Mouse (Mus musculus): ENCODE results near the gene Samd4. TPM values are rescaled to one million over a fixed set of nuclear protein-coding genes. Genes with fewer than 3 reads are reported as not detected.

The Samd4 gene
- total and polyA plus RNA-seq, 3 experiments = 0.22 TPM; not detected in 2

DNA sequence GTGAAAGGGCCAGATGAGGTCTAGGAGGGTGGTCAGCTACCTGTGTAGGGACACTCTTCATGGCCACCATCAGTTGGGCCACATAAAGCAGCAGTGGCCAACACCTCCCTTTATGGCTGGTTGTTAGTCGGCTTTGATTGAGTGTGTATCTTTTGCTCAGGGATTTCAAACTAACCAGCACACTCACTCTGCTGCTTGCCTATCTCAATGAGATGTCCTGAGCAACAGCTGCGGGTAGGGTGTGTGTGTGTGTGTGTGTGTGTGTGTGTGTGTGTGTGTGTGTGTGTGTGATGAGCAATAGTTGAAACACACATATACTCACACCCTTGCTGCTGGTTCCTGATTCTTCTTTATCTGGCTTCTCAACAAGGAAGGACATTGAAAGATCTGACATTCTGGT, 69.6 kb downstream of the Samd4 start:
- Histone ChIP-seq H3K4me3 (ENCODE audit: low read depth, low read length) (no peak overlapping the region), H3K36me3 (replicated peaks) (no peaks in the 10 kb centered on the region), H3K27me3 (ENCODE audit: insufficient read depth, low read length) (0 out of 2 replicates have a peak, but pooled peaks cover 5% of the 10 kb centered on the region), H3K9me3 (replicated peaks) (no peaks in the 10 kb centered on the region), H3K4me1 (ENCODE audit: insufficient read depth, low read depth, low read length) (no peaks in the 10 kb centered on the region)
- ATAC-seq (ENCODE audit: extremely low read depth, insufficient number of reproducible peaks, low FRiP score, poor library complexity, severe bottlenecking) (no peak), DNase-seq (ENCODE audit: low spot score) (no peak)
- TF ChIP-seq GATA2 (IDR thresholded peaks at IDR 0.05; ENCODE audit: borderline replicate concordance, low read depth, low read length) = no peak
- TF ChIP-seq TAL1 (conservative IDR thresholded peaks at IDR 0.05; ENCODE audit: low read depth, low read length) = no peak
- no peak for TF ChIP-seq GATA1 (IDR thresholded peaks at IDR 0.05; ENCODE audit: borderline replicate concordance, low read length)
- TF ChIP-seq POLR2AphosphoS5 (IDR thresholded peaks at IDR 0.05; ENCODE audit: insufficient replicate concordance, low read depth, low read length) = no peak
- TF ChIP-seq CTCF (IDR thresholded peaks at IDR 0.05; ENCODE audit: low read depth, low read length) = no peak

DNA sequence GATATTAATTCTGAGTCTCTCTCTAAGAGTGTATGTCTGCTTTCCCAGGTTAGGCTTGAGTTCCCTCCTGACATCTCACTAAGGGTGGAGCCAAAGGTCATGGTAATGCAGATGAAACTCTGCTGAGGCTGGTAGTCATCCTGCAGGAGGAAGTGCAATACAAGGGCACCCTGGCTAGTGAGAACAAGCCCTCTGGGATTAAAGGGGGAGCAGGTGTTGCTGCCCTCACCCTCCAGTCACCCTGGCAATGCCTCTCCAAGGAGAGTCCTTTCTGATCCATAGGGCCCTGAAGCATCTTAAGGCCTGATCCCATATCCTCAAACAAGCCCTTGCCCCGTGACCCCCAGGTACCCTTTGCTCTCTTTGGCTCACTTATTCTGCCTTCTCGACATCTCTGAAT, 72.5 kb downstream of the Samd4 start:
- no peaks in the 10 kb centered on the region for H3K36me3 ChIP-seq (replicated peaks)
- H3K9me3 ChIP-seq (replicated peaks) = no peaks in the 10 kb centered on the region
- TF ChIP-seq GATA1 (IDR thresholded peaks at IDR 0.05; ENCODE audit: borderline replicate concordance, low read length) = no peak
- TF ChIP-seq TAL1 (conservative IDR thresholded peaks at IDR 0.05; ENCODE audit: low read depth, low read length) = no peak
- no peak for TF ChIP-seq CTCF (IDR thresholded peaks at IDR 0.05; ENCODE audit: low read depth, low read length)
- TF ChIP-seq POLR2AphosphoS5 (IDR thresholded peaks at IDR 0.05; ENCODE audit: insufficient replicate concordance, low read depth, low read length) = no peak
- no peak for TF ChIP-seq GATA2 (IDR thresholded peaks at IDR 0.05; ENCODE audit: borderline replicate concordance, low read depth, low read length)
- H3K4me1 ChIP-seq (ENCODE audit: insufficient read depth, low read depth, low read length) = no peaks in the 10 kb centered on the region
- no peak for DNase-seq (ENCODE audit: low spot score)
- no peaks in the 10 kb centered on the region for H3K27me3 ChIP-seq (ENCODE audit: insufficient read depth, low read length)
- no peak for ATAC-seq (ENCODE audit: extremely low read depth, insufficient number of reproducible peaks, low FRiP score, poor library complexity, severe bottlenecking)
- H3K4me3 ChIP-seq (ENCODE audit: low read depth, low read length) = no peak overlapping the region

DNA sequence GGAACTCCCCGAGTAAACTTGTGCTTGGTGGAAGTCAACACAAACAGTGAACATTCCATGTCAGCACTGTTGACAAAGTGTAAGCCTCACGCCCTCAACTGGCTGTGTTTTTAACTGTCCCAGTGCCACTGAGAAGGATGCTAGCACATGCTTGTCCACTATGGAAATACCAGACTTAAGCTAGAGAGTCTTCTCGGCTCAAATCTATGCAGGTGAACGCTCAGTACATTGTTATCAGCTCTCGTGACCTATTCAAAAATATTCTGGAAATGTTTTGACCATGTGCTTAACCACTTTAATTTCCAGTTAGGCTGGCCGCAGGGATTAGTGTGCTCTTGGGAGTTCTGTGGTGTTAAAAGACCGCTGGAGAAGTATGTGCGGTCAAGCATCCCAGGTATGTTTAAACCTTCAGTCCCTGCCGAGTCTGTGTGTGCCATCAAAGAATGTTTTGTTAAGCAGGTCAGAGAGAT, 73.0 kb downstream of the Samd4 start:
- no peak for DNase-seq (ENCODE audit: low spot score)
- Histone ChIP-seq H3K27me3 (ENCODE audit: insufficient read depth, low read length) (no peaks in the 10 kb centered on the region), H3K4me3 (ENCODE audit: low read depth, low read length) (no peak overlapping the region), H3K4me1 (ENCODE audit: insufficient read depth, low read depth, low read length) (no peaks in the 10 kb centered on the region), H3K36me3 (replicated peaks) (no peaks in the 10 kb centered on the region), H3K9me3 (replicated peaks) (no peaks in the 10 kb centered on the region)
- TF ChIP-seq POLR2AphosphoS5 (IDR thresholded peaks at IDR 0.05; ENCODE audit: insufficient replicate concordance, low read depth, low read length) (no peak), TAL1 (conservative IDR thresholded peaks at IDR 0.05; ENCODE audit: low read depth, low read length) (no peak), GATA1 (IDR thresholded peaks at IDR 0.05; ENCODE audit: borderline replicate concordance, low read length) (no peak), CTCF (IDR thresholded peaks at IDR 0.05; ENCODE audit: low read depth, low read length) (no peak), GATA2 (IDR thresholded peaks at IDR 0.05; ENCODE audit: borderline replicate concordance, low read depth, low read length) (no peak)
- no peak for ATAC-seq (ENCODE audit: extremely low read depth, insufficient number of reproducible peaks, low FRiP score, poor library complexity, severe bottlenecking)

DNA sequence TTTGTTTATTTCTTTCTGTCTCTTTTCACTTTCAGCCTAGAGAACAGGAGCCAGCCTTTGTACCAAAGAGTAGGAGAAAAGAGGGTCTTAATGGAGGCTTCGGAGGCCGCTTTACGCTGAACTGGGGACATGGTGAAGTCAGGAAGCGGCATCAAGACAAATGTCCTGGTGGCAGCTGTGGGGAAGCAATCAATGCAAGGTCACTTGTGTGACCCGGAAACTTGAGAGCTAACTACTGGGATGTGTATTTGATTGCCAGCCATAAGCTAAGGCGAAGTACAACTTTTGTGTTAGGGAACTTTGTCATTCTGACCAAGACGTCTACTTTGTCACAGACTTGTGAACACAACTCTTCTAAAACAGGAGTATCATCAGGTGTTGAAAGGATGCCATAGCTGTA, 73.5 kb downstream of the Samd4 start:
- H3K9me3 ChIP-seq (replicated peaks) = no peaks in the 10 kb centered on the region
- ATAC-seq (ENCODE audit: extremely low read depth, insufficient number of reproducible peaks, low FRiP score, poor library complexity, severe bottlenecking) = no peak
- no peaks in the 10 kb centered on the region for H3K36me3 ChIP-seq (replicated peaks)
- no peak overlapping the region for H3K4me3 ChIP-seq (ENCODE audit: low read depth, low read length)
- H3K27me3 ChIP-seq (ENCODE audit: insufficient read depth, low read length) = no peaks in the 10 kb centered on the region
- DNase-seq (ENCODE audit: low spot score) = no peak
- no peaks in the 10 kb centered on the region for H3K4me1 ChIP-seq (ENCODE audit: insufficient read depth, low read depth, low read length)
- TF ChIP-seq GATA2 (IDR thresholded peaks at IDR 0.05; ENCODE audit: borderline replicate concordance, low read depth, low read length) (no peak), GATA1 (IDR thresholded peaks at IDR 0.05; ENCODE audit: borderline replicate concordance, low read length) (no peak), CTCF (IDR thresholded peaks at IDR 0.05; ENCODE audit: low read depth, low read length) (no peak), TAL1 (conservative IDR thresholded peaks at IDR 0.05; ENCODE audit: low read depth, low read length) (no peak), POLR2AphosphoS5 (IDR thresholded peaks at IDR 0.05; ENCODE audit: insufficient replicate concordance, low read depth, low read length) (no peak)

DNA sequence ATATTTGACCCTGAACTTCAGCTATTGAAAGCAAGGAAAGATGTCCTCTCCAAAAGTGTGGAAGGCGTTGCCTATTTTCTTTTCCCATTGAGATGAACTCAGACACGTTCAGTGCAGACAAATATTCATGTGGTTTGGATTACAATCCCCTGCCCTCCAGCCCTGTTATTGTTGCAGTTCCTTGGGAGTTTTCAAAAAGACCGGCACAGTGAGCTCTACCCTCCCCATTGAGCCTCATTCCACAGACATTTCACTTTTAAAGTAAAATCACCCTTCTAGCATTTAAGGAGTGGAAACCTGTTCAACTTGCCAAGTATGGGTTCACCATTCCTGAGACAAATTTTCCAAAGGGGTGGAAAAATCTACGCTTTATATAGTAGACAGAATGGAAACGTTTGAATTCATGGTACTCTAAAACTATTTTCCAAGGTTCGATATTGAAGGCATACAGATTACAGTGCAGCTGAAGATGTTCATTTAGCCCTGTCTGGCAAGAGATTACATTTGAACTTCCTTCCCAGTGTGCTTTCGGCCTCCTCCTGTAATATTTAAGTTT, 76.6 kb downstream of the Samd4 start:
- no peak overlapping the region for H3K4me3 ChIP-seq (ENCODE audit: low read depth, low read length)
- DNase-seq (ENCODE audit: low spot score) = no peak
- no peaks in the 10 kb centered on the region for H3K9me3 ChIP-seq (replicated peaks)
- no peaks in the 10 kb centered on the region for H3K4me1 ChIP-seq (ENCODE audit: insufficient read depth, low read depth, low read length)
- no peaks in the 10 kb centered on the region for H3K36me3 ChIP-seq (replicated peaks)
- TF ChIP-seq TAL1 (conservative IDR thresholded peaks at IDR 0.05; ENCODE audit: low read depth, low read length) (no peak), CTCF (IDR thresholded peaks at IDR 0.05; ENCODE audit: low read depth, low read length) (no peak), GATA1 (IDR thresholded peaks at IDR 0.05; ENCODE audit: borderline replicate concordance, low read length) (no peak), POLR2AphosphoS5 (IDR thresholded peaks at IDR 0.05; ENCODE audit: insufficient replicate concordance, low read depth, low read length) (no peak)
- no peaks in the 10 kb centered on the region for H3K27me3 ChIP-seq (ENCODE audit: insufficient read depth, low read length)
- no peak for ATAC-seq (ENCODE audit: extremely low read depth, insufficient number of reproducible peaks, low FRiP score, poor library complexity, severe bottlenecking)

DNA sequence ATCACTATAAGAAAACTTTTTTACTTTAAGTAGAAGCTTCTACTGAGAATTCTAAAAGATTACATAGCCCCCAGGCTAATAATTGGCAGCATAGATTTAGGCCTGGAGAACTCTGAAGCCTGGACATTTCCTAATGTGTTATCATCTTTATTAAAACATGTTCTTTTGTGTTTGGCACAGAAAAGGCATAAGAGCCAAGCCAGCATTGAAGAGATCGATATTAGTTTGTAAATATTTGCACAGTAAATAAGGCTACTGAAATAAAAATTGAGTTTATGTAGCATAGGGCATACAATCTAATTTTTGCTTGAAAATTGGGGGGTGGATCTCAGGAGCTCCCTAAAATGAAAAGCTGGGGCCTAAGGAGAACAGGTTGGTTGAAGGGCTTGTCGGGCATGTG, 77.2 kb downstream of the Samd4 start:
- H3K27me3 ChIP-seq (ENCODE audit: insufficient read depth, low read length) = no peaks in the 10 kb centered on the region
- no peak for TF ChIP-seq CTCF (IDR thresholded peaks at IDR 0.05; ENCODE audit: low read depth, low read length)
- no peak for TF ChIP-seq TAL1 (conservative IDR thresholded peaks at IDR 0.05; ENCODE audit: low read depth, low read length)
- no peak for TF ChIP-seq GATA2 (IDR thresholded peaks at IDR 0.05; ENCODE audit: borderline replicate concordance, low read depth, low read length)
- TF ChIP-seq POLR2AphosphoS5 (IDR thresholded peaks at IDR 0.05; ENCODE audit: insufficient replicate concordance, low read depth, low read length) = no peak
- TF ChIP-seq GATA1 (IDR thresholded peaks at IDR 0.05; ENCODE audit: borderline replicate concordance, low read length) = no peak
- DNase-seq (ENCODE audit: low spot score) = no peak
- ATAC-seq (ENCODE audit: extremely low read depth, insufficient number of reproducible peaks, low FRiP score, poor library complexity, severe bottlenecking) = no peak
- H3K9me3 ChIP-seq (replicated peaks) = no peaks in the 10 kb centered on the region
- H3K36me3 ChIP-seq (replicated peaks) = no peaks in the 10 kb centered on the region
- H3K4me1 ChIP-seq (ENCODE audit: insufficient read depth, low read depth, low read length) = no peaks in the 10 kb centered on the region
- no peak overlapping the region for H3K4me3 ChIP-seq (ENCODE audit: low read depth, low read length)

All from G1E (cell line).